Mouse (Mus musculus): Measurements from ENCODE around the gene Col11a2. TPM values are rescaled to one million over a fixed set of nuclear protein-coding genes. Genes with fewer than 3 reads are reported as not detected.

The Col11a2 gene
- polyA plus RNA-seq, 1 experiment from 2014 or later, result 4.3 TPM

- H3K27ac ChIP-seq (ENCODE audit: low read depth), result no peak overlapping the region
- peak overlapping the region; percentile 92 for H3K9ac ChIP-seq
- peak overlapping the region; percentile 98 for H3K4me2 ChIP-seq
- DNase-seq (no peak), ATAC-seq (ENCODE audit: insufficient read depth) (no peak)
- H3K4me3 ChIP-seq (ENCODE audit: low read depth, low read length), result peak overlapping the region; percentile 79
- H3K27me3 ChIP-seq (ENCODE audit: insufficient read depth, low read length), result no peaks in the 10 kb centered on the region
- peaks cover 34% of the 10 kb centered on the region; the same call in 1 of the 2 replicates for H3K4me1 ChIP-seq (ENCODE audit: insufficient read depth)
- peaks cover 36% of the 10 kb centered on the region for H3K36me3 ChIP-seq (ENCODE audit: insufficient read depth)
- TF ChIP-seq CTCF (IDR thresholded peaks at IDR 0.05; ENCODE audit: low read depth), result no peak
- WGBS, result 74% methylated on average over 21 of the region's 21 CpGs
- H3K9me3 ChIP-seq (ENCODE audit: low read depth, low read length), result no peaks in the 10 kb centered on the region
Observed at GRCm38 (mm10) chr17:34029890-34030595, 9.2 kb upstream of the Col11a2 start.

- Histone ChIP-seq H3K4me3 (ENCODE audit: low read depth, low read length) (peak overlapping the region; percentile 79), H3K27ac (ENCODE audit: low read depth) (peak overlapping the region; percentile 96), H3K36me3 (ENCODE audit: insufficient read depth) (peaks cover 44% of the 10 kb centered on the region), H3K9me3 (ENCODE audit: low read depth, low read length) (no peaks in the 10 kb centered on the region), H3K27me3 (ENCODE audit: insufficient read depth, low read length) (no peaks in the 10 kb centered on the region), H3K4me1 (ENCODE audit: insufficient read depth) (peaks cover 31% of the 10 kb centered on the region; the same call in 1 of the 2 replicates), H3K4me2 (peak overlapping the region; percentile 98), H3K9ac (peak overlapping the region; percentile 92)
- no peak for ATAC-seq (ENCODE audit: insufficient read depth)
- TF ChIP-seq CTCF (IDR thresholded peaks at IDR 0.05; ENCODE audit: low read depth), result peak; percentile 22; the same call in 1 of the 2 replicates
- DNase-seq, result no peak
- WGBS, result 3% methylated on average over 20 of the region's 20 CpGs
Observed at GRCm38 (mm10) chr17:34030861-34031326, 8.3 kb upstream of the Col11a2 start.

- Histone ChIP-seq H3K36me3 (ENCODE audit: insufficient read depth) (peaks cover 51% of the 10 kb centered on the region), H3K4me1 (ENCODE audit: insufficient read depth) (peaks cover 29% of the 10 kb centered on the region; the same call in 1 of the 2 replicates)
Observed at GRCm38 (mm10) chr17:34031465-34032173, 7.6 kb upstream of the Col11a2 start, which contains the start of the genes Slc39a7 and Rxrb. Slc39a7 (minus strand) TSS chr17:34031682. Rxrb (plus strand) TSS chr17:34031812.

GRCm38 (mm10) chr17:34032174-34032632, 7.0 kb upstream of the Col11a2 start:
- Histone ChIP-seq H3K27ac (ENCODE audit: low read depth) (peak overlapping the region; percentile 96), H3K4me3 (ENCODE audit: low read depth, low read length) (peak overlapping the region; percentile 79), H3K4me1 (ENCODE audit: insufficient read depth) (peaks cover 26% of the 10 kb centered on the region; the same call in 1 of the 2 replicates), H3K9ac (peak overlapping the region; percentile 92), H3K36me3 (ENCODE audit: insufficient read depth) (peaks cover 57% of the 10 kb centered on the region), H3K9me3 (ENCODE audit: low read depth, low read length) (no peaks in the 10 kb centered on the region), H3K4me2 (peak overlapping the region; percentile 98), H3K27me3 (ENCODE audit: insufficient read depth, low read length) (no peaks in the 10 kb centered on the region)
- WGBS, result under 1% methylated on average over 47 of the region's 48 CpGs
- TF ChIP-seq CTCF (IDR thresholded peaks at IDR 0.05; ENCODE audit: low read depth), result no peak
- ATAC-seq (ENCODE audit: insufficient read depth) (peak; percentile 12), DNase-seq (peak; percentile 79)

More at GRCm38 (mm10) chr17:34031465-34032173, 7.6 kb upstream of the Col11a2 start, which contains the start of the genes Slc39a7 and Rxrb:
- Histone ChIP-seq H3K27me3 (ENCODE audit: insufficient read depth, low read length) (no peaks in the 10 kb centered on the region), H3K9me3 (ENCODE audit: low read depth, low read length) (no peaks in the 10 kb centered on the region), H3K27ac (ENCODE audit: low read depth) (peak within 1 kb of the TSS; percentile 96), H3K4me2 (peak within 1 kb of the TSS; percentile 98), H3K9ac (peak within 1 kb of the TSS; percentile 92), H3K4me3 (ENCODE audit: low read depth, low read length) (peak within 1 kb of the TSS; percentile 79)
- no peak for TF ChIP-seq CTCF (IDR thresholded peaks at IDR 0.05; ENCODE audit: low read depth)
- DNase-seq (peak; percentile 99), ATAC-seq (ENCODE audit: insufficient read depth) (peak; percentile 72)
- under 1% methylated on average over 79 of the region's 88 CpGs for WGBS

GRCm38 (mm10) chr17:34032806-34033205, 6.4 kb upstream of the Col11a2 start:
- no peak for TF ChIP-seq CTCF (IDR thresholded peaks at IDR 0.05; ENCODE audit: low read depth)
- WGBS, result 49% methylated on average over 9 of the region's 9 CpGs
- peak overlapping the region; percentile 98 for H3K4me2 ChIP-seq
- H3K27ac ChIP-seq (ENCODE audit: low read depth), result no peak overlapping the region
- H3K36me3 ChIP-seq (ENCODE audit: insufficient read depth), result peaks cover 63% of the 10 kb centered on the region
- peaks cover 20% of the 10 kb centered on the region; the same call in 1 of the 2 replicates for H3K4me1 ChIP-seq (ENCODE audit: insufficient read depth)
- H3K27me3 ChIP-seq (ENCODE audit: insufficient read depth, low read length), result no peaks in the 10 kb centered on the region
- H3K9ac ChIP-seq, result peak overlapping the region; percentile 92
- DNase-seq, result no peak
- no peak for ATAC-seq (ENCODE audit: insufficient read depth)
- no peaks in the 10 kb centered on the region for H3K9me3 ChIP-seq (ENCODE audit: low read depth, low read length)
- H3K4me3 ChIP-seq (ENCODE audit: low read depth, low read length), result peak overlapping the region; percentile 79

GRCm38 (mm10) chr17:34033441-34033840, 5.8 kb upstream of the Col11a2 start:
- Histone ChIP-seq H3K4me3 (ENCODE audit: low read depth, low read length) (peak overlapping the region; percentile 79; the same call in 1 of the 2 replicates), H3K27me3 (ENCODE audit: insufficient read depth, low read length) (no peaks in the 10 kb centered on the region), H3K9me3 (ENCODE audit: low read depth, low read length) (no peaks in the 10 kb centered on the region), H3K4me2 (peak overlapping the region; percentile 98), H3K4me1 (ENCODE audit: insufficient read depth) (peaks cover 15% of the 10 kb centered on the region; the same call in 1 of the 2 replicates), H3K36me3 (ENCODE audit: insufficient read depth) (peaks cover 63% of the 10 kb centered on the region), H3K9ac (no peak overlapping the region; the same call in 1 of the 2 replicates), H3K27ac (ENCODE audit: low read depth) (no peak overlapping the region)
- TF ChIP-seq CTCF (IDR thresholded peaks at IDR 0.05; ENCODE audit: low read depth), result no peak
- DNase-seq (no peak), ATAC-seq (ENCODE audit: insufficient read depth) (no peak)
- 89% methylated on average over 9 of the region's 9 CpGs for WGBS

Data from lung, embryonic 14.5 days (tissue).